Mouse (Mus musculus) forebrain, embryonic 10.5 days (tissue): ENCODE data around the gene Ntm. TPM values are rescaled to one million over a fixed set of nuclear protein-coding genes. Genes with fewer than 3 reads are reported as not detected.

Source experiments
- DNase-seq: peaks from one replicate; pipeline ENCODE4 v3.0.0-alpha.2; 2017; ENCODE audit warnings: low spot score; ENCODE audit errors: extremely low spot score
- H3K27ac ChIP-seq: fragments of 300-500 bp; sonication (generic); 2 replicates; pipeline ENCODE4 v1.5.1; 2016; ENCODE audit warnings: mild to moderate bottlenecking
- H3K27me3 ChIP-seq: fragments of 300-500 bp; sonication (generic); 2 replicates; pipeline ENCODE4 v1.6.1; 2016; ENCODE audit warnings: mild to moderate bottlenecking; ENCODE audit not compliant: poor library complexity, severe bottlenecking
- H3K36me3 ChIP-seq: fragments of 300-500 bp; sonication (generic); replicated peaks from 2 replicates; pipeline ENCODE4 v1.6.1; 2016; ENCODE audit warnings: mild to moderate bottlenecking, moderate library complexity
- H3K4me1 ChIP-seq: fragments of 300-500 bp; sonication (generic); 2 replicates; pipeline ENCODE4 v1.6.1; 2016
- H3K4me3 ChIP-seq: fragments of 300-500 bp; sonication (generic); 2 replicates; pipeline ENCODE4 v1.5.1; 2016; ENCODE audit warnings: mild to moderate bottlenecking, moderate library complexity
- H3K9me3 ChIP-seq: fragments of 300-500 bp; sonication (generic); 2 replicates; pipeline ENCODE4 v1.6.1; 2016; ENCODE audit warnings: mild to moderate bottlenecking, moderate library complexity
- WGBS: fragments of 180-500 bp; shearing (Covaris S2); methylation state at CpG from one replicate; pipeline ENCODE4 v1.1.7; 2016; 5-methylcytosine and 5-hydroxymethylcytosine counted together
- polyA plus RNA-seq: library from polyadenylated mRNA; unstranded; fragments of >200 nt; fragmentation: Nextera tagmentation; extraction: Ambion mirVana; gene quantifications from 2 replicates; pipeline ENCODE4 v1.2.1, GENCODE M21; 2016

Ntm gene
- polyA plus RNA-seq, 1 experiment from 2014 or later: 6.5 TPM

- 88% methylated on average over 5 of the region's 5 CpGs for WGBS
- H3K4me1 ChIP-seq: peaks cover 16% of the 10 kb centered on the region
- no peak for DNase-seq
These were observed 150.3 kb downstream of the Ntm start for GRCm38 (mm10) chr9:29812685-29813084.

GRCm38 (mm10) chr9:29806790-29807189 is 156.2 kb downstream of the Ntm start:
- Histone ChIP-seq H3K4me3 (no peak overlapping the region), H3K27me3 (no peaks in the 10 kb centered on the region), H3K27ac (peak overlapping the region; percentile 76), H3K4me1 (peaks cover 51% of the 10 kb centered on the region), H3K9me3 (no peaks in the 10 kb centered on the region), H3K36me3 (no peaks in the 10 kb centered on the region)
- WGBS: 20% methylated on average over 3 of the region's 3 CpGs
- peak; percentile 36 for DNase-seq

More at GRCm38 (mm10) chr9:29812685-29813084, 150.3 kb downstream of the Ntm start:
- Histone ChIP-seq H3K36me3 (no peaks in the 10 kb centered on the region), H3K9me3 (no peaks in the 10 kb centered on the region), H3K27ac (no peak overlapping the region), H3K4me3 (no peak overlapping the region), H3K27me3 (no peaks in the 10 kb centered on the region)

GRCm38 (mm10) chr9:29804483-29804882 is 158.5 kb downstream of the Ntm start:
- Histone ChIP-seq H3K27ac (no peak overlapping the region), H3K4me3 (no peak overlapping the region), H3K27me3 (peaks cover 12% of the 10 kb centered on the region), H3K36me3 (no peaks in the 10 kb centered on the region), H3K9me3 (no peaks in the 10 kb centered on the region), H3K4me1 (peaks cover 49% of the 10 kb centered on the region)
- DNase-seq: no peak
- WGBS: 92% methylated on average over 9 of the region's 9 CpGs

- no peak for DNase-seq
- H3K27me3 ChIP-seq: peaks cover 15% of the 10 kb centered on the region
- H3K9me3 ChIP-seq: no peaks in the 10 kb centered on the region
- no peaks in the 10 kb centered on the region for H3K36me3 ChIP-seq
- WGBS: 64% methylated on average over 4 of the region's 4 CpGs
- peak overlapping the region; percentile 20; the same call in 1 of the 2 replicates for H3K4me3 ChIP-seq
- peaks cover 49% of the 10 kb centered on the region for H3K4me1 ChIP-seq
- H3K27ac ChIP-seq: peak overlapping the region; percentile 85
These were observed 159.1 kb downstream of the Ntm start for GRCm38 (mm10) chr9:29803738-29804285.

GRCm38 (mm10) chr9:29802990-29803737 is 159.8 kb downstream of the Ntm start:
- peaks cover 49% of the 10 kb centered on the region for H3K4me1 ChIP-seq
- peak; percentile 36 for DNase-seq
- 17% methylated on average over 12 of the region's 12 CpGs for WGBS
- no peaks in the 10 kb centered on the region for H3K9me3 ChIP-seq
- peak overlapping the region; percentile 85 for H3K27ac ChIP-seq
- peaks cover 15% of the 10 kb centered on the region for H3K27me3 ChIP-seq
- peak overlapping the region; percentile 20; the same call in 1 of the 2 replicates for H3K4me3 ChIP-seq
- no peaks in the 10 kb centered on the region for H3K36me3 ChIP-seq

GRCm38 (mm10) chr9:29802071-29802705 is 160.8 kb downstream of the Ntm start:
- peak; percentile 79 for DNase-seq
- H3K4me3 ChIP-seq: peak overlapping the region; percentile 20
- peaks cover 44% of the 10 kb centered on the region for H3K4me1 ChIP-seq
- no peaks in the 10 kb centered on the region for H3K36me3 ChIP-seq
- H3K9me3 ChIP-seq: no peaks in the 10 kb centered on the region
- WGBS: 9% methylated on average over 12 of the region's 12 CpGs
- H3K27me3 ChIP-seq: peaks cover 23% of the 10 kb centered on the region
- H3K27ac ChIP-seq: peak overlapping the region; percentile 85

GRCm38 (mm10) chr9:29796281-29796680 is 166.7 kb downstream of the Ntm start:
- 89% methylated on average over 4 of the region's 4 CpGs for WGBS
- H3K36me3 ChIP-seq: no peaks in the 10 kb centered on the region
- no peaks in the 10 kb centered on the region for H3K9me3 ChIP-seq
- H3K4me1 ChIP-seq: peaks cover 5% of the 10 kb centered on the region
- DNase-seq: no peak
- no peak overlapping the region for H3K27ac ChIP-seq
- H3K4me3 ChIP-seq: no peak overlapping the region
- H3K27me3 ChIP-seq: peaks cover 76% of the 10 kb centered on the region

GRCm38 (mm10) chr9:29791199-29791915 is 171.6 kb downstream of the Ntm start:
- no peak for DNase-seq
- H3K27me3 ChIP-seq: peaks cover 97% of the 10 kb centered on the region
- H3K27ac ChIP-seq: no peak overlapping the region
- no peaks in the 10 kb centered on the region for H3K36me3 ChIP-seq
- H3K4me1 ChIP-seq: peaks cover 12% of the 10 kb centered on the region
- H3K4me3 ChIP-seq: no peak overlapping the region
- H3K9me3 ChIP-seq: no peaks in the 10 kb centered on the region
- WGBS: 57% methylated on average over 10 of the region's 10 CpGs

- 86% methylated on average over 4 of the region's 4 CpGs for WGBS
- H3K4me3 ChIP-seq: no peak overlapping the region
- peaks cover 12% of the 10 kb centered on the region for H3K4me1 ChIP-seq
- no peak overlapping the region for H3K27ac ChIP-seq
- peaks cover 94% of the 10 kb centered on the region for H3K27me3 ChIP-seq
- DNase-seq: no peak
- no peaks in the 10 kb centered on the region for H3K36me3 ChIP-seq
- no peaks in the 10 kb centered on the region for H3K9me3 ChIP-seq
These were observed 172.9 kb downstream of the Ntm start for GRCm38 (mm10) chr9:29790017-29790416.

GRCm38 (mm10) chr9:29788855-29789254 is 174.1 kb downstream of the Ntm start:
- no peak for DNase-seq
- H3K9me3 ChIP-seq: no peaks in the 10 kb centered on the region
- peaks cover 82% of the 10 kb centered on the region for H3K27me3 ChIP-seq
- no peaks in the 10 kb centered on the region for H3K36me3 ChIP-seq
- no peak overlapping the region for H3K4me3 ChIP-seq
- WGBS: 94% methylated on average over 9 of the region's 9 CpGs
- H3K27ac ChIP-seq: no peak overlapping the region
- peaks cover 12% of the 10 kb centered on the region for H3K4me1 ChIP-seq

GRCm38 (mm10) chr9:29787408-29787807 is 175.5 kb downstream of the Ntm start:
- Histone ChIP-seq H3K27ac (no peak overlapping the region), H3K27me3 (peaks cover 72% of the 10 kb centered on the region)

GRCm38 (mm10) chr9:29782697-29783096 is 180.2 kb downstream of the Ntm start:
- Histone ChIP-seq H3K27ac (no peak overlapping the region), H3K4me3 (no peak overlapping the region), H3K36me3 (no peaks in the 10 kb centered on the region), H3K27me3 (peaks cover 34% of the 10 kb centered on the region), H3K4me1 (no peaks in the 10 kb centered on the region), H3K9me3 (no peaks in the 10 kb centered on the region)
- no peak for DNase-seq
- WGBS: 85% methylated on average over 4 of the region's 4 CpGs

More at GRCm38 (mm10) chr9:29787408-29787807, 175.5 kb downstream of the Ntm start:
- WGBS: 86% methylated on average over 4 of the region's 4 CpGs
- Histone ChIP-seq H3K9me3 (no peaks in the 10 kb centered on the region), H3K4me1 (peaks cover 12% of the 10 kb centered on the region), H3K36me3 (no peaks in the 10 kb centered on the region), H3K4me3 (no peak overlapping the region)
- no peak for DNase-seq
